Mouse (Mus musculus) neural tube, embryonic 14.5 days (tissue): Measurements from ENCODE around the gene Calcoco2. TPM values are rescaled to one million over a fixed set of nuclear protein-coding genes. Genes with fewer than 3 reads are reported as not detected.

Experiments
- ATAC-seq: fragments of 200-750 bp; cut with Nextera tagmentation; 2 replicates; pipeline ENCODE4 v1.8.0; 2017; ENCODE audit warnings: low read depth, mild to moderate bottlenecking, moderate TSS enrichment, moderate library complexity
- H3K27ac ChIP-seq: fragments of 300-500 bp; sonication (generic); 2 replicates; pipeline ENCODE4 v1.5.1; 2014; ENCODE audit warnings: low read depth, mild to moderate bottlenecking, control low read depth, low read length, moderate library complexity, mixed read lengths
- H3K27me3 ChIP-seq: fragments of 300-500 bp; sonication (generic); 2 replicates; pipeline ENCODE4 v1.6.1; 2014; ENCODE audit warnings: low read length; ENCODE audit not compliant: control insufficient read depth, insufficient read depth
- H3K36me3 ChIP-seq: fragments of 300-500 bp; sonication (generic); 2 replicates; pipeline ENCODE4 v1.6.1; 2014; ENCODE audit warnings: low read length, mixed read lengths; ENCODE audit not compliant: control insufficient read depth, insufficient read depth
- H3K4me1 ChIP-seq: fragments of 300-500 bp; sonication (generic); 2 replicates; pipeline ENCODE4 v1.6.1; 2014; ENCODE audit warnings: low read length; ENCODE audit not compliant: control insufficient read depth, insufficient read depth
- H3K4me2 ChIP-seq: fragments of 300-500 bp; sonication (generic); 2 replicates; pipeline ENCODE4 v1.6.1; 2014; ENCODE audit warnings: mild to moderate bottlenecking, low read depth, low read length, control low read depth
- H3K4me3 ChIP-seq: fragments of 300-500 bp; sonication (generic); 2 replicates; pipeline ENCODE4 v1.5.1; 2014; ENCODE audit warnings: low read depth, low read length, control low read depth, mixed read lengths
- H3K9ac ChIP-seq: fragments of 300-500 bp; sonication (generic); replicated peaks from 2 replicates; pipeline ENCODE4 v1.6.1; 2014; ENCODE audit warnings: low read depth, mild to moderate bottlenecking, control low read depth, low read length, mixed read lengths
- H3K9me3 ChIP-seq: fragments of 300-500 bp; sonication (generic); 2 replicates; pipeline ENCODE4 v1.6.1; 2016; ENCODE audit warnings: low read length; ENCODE audit not compliant: control insufficient read depth
- WGBS: fragments of 180-500 bp; shearing (Covaris S2); extraction: QIAGEN DNeasy Blood & Tissue Kit; methylation state at CpG from one replicate; pipeline ENCODE4 v1.1.7; 2014; 5-methylcytosine and 5-hydroxymethylcytosine counted together
- polyA plus RNA-seq: library from polyadenylated mRNA; unstranded; fragments of >200 nt; fragmentation: Nextera tagmentation; extraction: Ambion mirVana; gene quantifications from 2 replicates; pipeline ENCODE4 v1.2.1, GENCODE M21; 2014

Gene Calcoco2
- polyA plus RNA-seq, 1 experiment from 2014 or later, result not detected

DNA sequence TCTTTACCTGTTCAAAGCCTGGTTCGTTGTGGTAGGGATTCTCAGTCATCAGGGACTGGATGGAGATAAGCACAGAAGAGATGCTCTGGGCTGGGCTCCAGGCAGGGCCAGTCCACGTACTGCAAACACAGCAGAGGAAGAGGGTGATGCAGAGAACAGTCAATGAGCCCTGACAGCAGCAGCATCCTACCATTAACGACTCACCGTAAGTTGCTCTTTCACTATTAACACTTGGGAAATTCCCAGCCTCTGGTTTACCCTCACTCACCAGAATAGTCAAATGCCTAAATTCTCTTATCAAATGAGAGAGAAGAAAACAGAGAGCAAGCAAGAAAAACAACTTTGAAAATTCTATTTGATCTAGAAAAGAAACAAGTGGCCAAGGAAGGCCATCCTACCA lies 53.5 kb downstream of the Calcoco2 start:
- H3K4me2 ChIP-seq, result no peak overlapping the region
- H3K4me3 ChIP-seq, result no peak overlapping the region
- ATAC-seq, result no peak
- no peaks in the 10 kb centered on the region for H3K27me3 ChIP-seq
- no peaks in the 10 kb centered on the region for H3K9me3 ChIP-seq
- H3K9ac ChIP-seq, result no peak overlapping the region
- WGBS, result 91% methylated on average over 4 of the region's 4 CpGs
- peaks cover 6% of the 10 kb centered on the region; the same call in 1 of the 2 replicates for H3K4me1 ChIP-seq
- peaks cover 49% of the 10 kb centered on the region for H3K36me3 ChIP-seq
- H3K27ac ChIP-seq, result no peak overlapping the region

DNA sequence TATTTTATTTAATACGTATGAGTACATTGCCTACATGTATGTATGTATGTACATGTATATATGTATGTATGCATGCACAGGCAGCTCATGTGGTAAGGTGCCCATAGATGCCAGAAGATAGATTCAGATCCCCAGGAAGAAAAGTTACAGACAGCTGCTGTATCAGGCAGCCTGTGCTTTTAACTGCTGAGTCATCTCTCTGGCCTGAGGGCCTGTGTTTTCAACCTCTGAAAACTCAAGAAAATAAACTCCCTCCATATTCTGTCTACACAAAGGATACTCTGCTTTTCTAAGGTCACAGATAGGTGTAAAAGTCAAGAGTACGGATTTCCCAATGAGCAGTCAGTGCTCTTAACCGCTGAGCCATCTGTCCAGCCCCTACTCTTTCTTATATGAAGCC lies 60.9 kb downstream of the Calcoco2 start:
- H3K4me3 ChIP-seq, result no peak overlapping the region
- H3K36me3 ChIP-seq, result peaks cover 56% of the 10 kb centered on the region
- ATAC-seq, result no peak
- H3K27me3 ChIP-seq, result no peaks in the 10 kb centered on the region
- H3K4me1 ChIP-seq, result no peaks in the 10 kb centered on the region
- no peak overlapping the region for H3K9ac ChIP-seq
- H3K9me3 ChIP-seq, result no peaks in the 10 kb centered on the region
- no peak overlapping the region for H3K27ac ChIP-seq
- WGBS, result 92% methylated on average over 3 of the region's 3 CpGs
- no peak overlapping the region for H3K4me2 ChIP-seq

GRCm38 (mm10) chr11:96049939-96050338 lies 61.8 kb downstream of the Calcoco2 start:
- no peak for ATAC-seq
- peaks cover 52% of the 10 kb centered on the region for H3K36me3 ChIP-seq
- 85% methylated on average over 4 of the region's 4 CpGs for whole genome bisulfite sequencing
- no peaks in the 10 kb centered on the region for H3K27me3 ChIP-seq
- H3K4me3 ChIP-seq, result no peak overlapping the region
- H3K4me1 ChIP-seq, result no peaks in the 10 kb centered on the region
- no peak overlapping the region for H3K4me2 ChIP-seq
- H3K27ac ChIP-seq, result no peak overlapping the region
- H3K9ac ChIP-seq, result no peak overlapping the region
- no peaks in the 10 kb centered on the region for H3K9me3 ChIP-seq

Other genes with a start within 250 kb of the Calcoco2 start
- not detected in 2 replicates for gene B4galnt2, start 197.1 kb downstream of the Calcoco2 start, polyA plus RNA-seq
- 3.0 and 5.9 TPM in 2 replicates for gene Igf2bp1, start 106.0 kb downstream of the Calcoco2 start, polyA plus RNA-seq
- gene Gip, start 87.4 kb downstream of the Calcoco2 start, polyA plus RNA-seq, result not detected in 2 replicates
- 43.7 and 46.2 TPM in 2 replicates for gene Snf8, start 77.1 kb downstream of the Calcoco2 start, polyA plus RNA-seq
- gene Ube2z, start 46.6 kb downstream of the Calcoco2 start, polyA plus RNA-seq, result 26.2 and 34.6 TPM in 2 replicates
- gene Atp5g1, start 36.3 kb downstream of the Calcoco2 start, polyA plus RNA-seq, result 854 and 1,068 TPM in 2 replicates
- 0.27 TPM in 1 of 2 replicates, not detected in the other for gene Ttll6, start 21.8 kb upstream of the Calcoco2 start, polyA plus RNA-seq
- not detected in 2 replicates for gene Hoxb13, start 82.4 kb upstream of the Calcoco2 start, polyA plus RNA-seq
- gene Hoxb9, start 159.5 kb upstream of the Calcoco2 start, polyA plus RNA-seq, result 106 and 114 TPM in 2 replicates
- 78.6 and 120 TPM in 2 replicates for gene Hoxb8, start 169.9 kb upstream of the Calcoco2 start, polyA plus RNA-seq
- gene Hoxb7, start 174.7 kb upstream of the Calcoco2 start, polyA plus RNA-seq, result 120 and 133 TPM in 2 replicates
- gene Hoxb6, start 180.5 kb upstream of the Calcoco2 start, polyA plus RNA-seq, result 138 and 141 TPM in 2 replicates
- gene Hoxb5, start 191.4 kb upstream of the Calcoco2 start, polyA plus RNA-seq, result 49.1 and 52.4 TPM in 2 replicates
- gene Hoxb4, start 206.3 kb upstream of the Calcoco2 start, polyA plus RNA-seq, result 3.4 and 4.1 TPM in 2 replicates
- 13.5 and 13.9 TPM in 2 replicates for gene Hoxb3, start 211.4 kb upstream of the Calcoco2 start, polyA plus RNA-seq
- 45.2 and 48.5 TPM in 2 replicates for gene Hoxb2, start 238.6 kb upstream of the Calcoco2 start, polyA plus RNA-seq